Mouse (Mus musculus) lung, embryonic 14.5 days (tissue): ENCODE results near the gene Gprc5d. TPM values are rescaled to one million over a fixed set of nuclear protein-coding genes. Genes with fewer than 3 reads are reported as not detected.
A peak's percentile ranks its signal among the peaks of the same experiment; 100 is the strongest.

Source experiments
- ATAC-seq: fragments of 200-750 bp; cut with Nextera tagmentation; 2 replicates; pipeline ENCODE4 v1.8.0; 2017; ENCODE audit warnings: mild to moderate bottlenecking, moderate TSS enrichment, moderate library complexity; ENCODE audit not compliant: insufficient read depth
- DNase-seq: peaks from one replicate; pipeline ENCODE4 v3.0.0-alpha.2; 2015
- H3K27ac ChIP-seq: fragments of 300-500 bp; sonication (generic); 2 replicates; pipeline ENCODE4 v1.5.1; 2014; ENCODE audit warnings: low read depth, mild to moderate bottlenecking, moderate library complexity
- H3K27me3 ChIP-seq: fragments of 300-500 bp; sonication (generic); 2 replicates; pipeline ENCODE4 v1.6.1; 2014; ENCODE audit warnings: low read length, control low read depth; ENCODE audit not compliant: insufficient read depth
- H3K36me3 ChIP-seq: fragments of 300-500 bp; sonication (generic); 2 replicates; pipeline ENCODE4 v1.6.1; 2014; ENCODE audit warnings: control low read depth; ENCODE audit not compliant: insufficient read depth
- H3K4me1 ChIP-seq: fragments of 300-500 bp; sonication (generic); 2 replicates; pipeline ENCODE4 v1.6.1; 2014; ENCODE audit warnings: antibody characterized with exemption, control low read depth; ENCODE audit not compliant: insufficient read depth
- H3K4me2 ChIP-seq: fragments of 300-500 bp; sonication (generic); 2 replicates; pipeline ENCODE4 v1.6.1; 2014; ENCODE audit warnings: mild to moderate bottlenecking
- H3K4me3 ChIP-seq: fragments of 300-500 bp; sonication (generic); 2 replicates; pipeline ENCODE4 v1.5.1; 2014; ENCODE audit warnings: low read depth, low read length
- H3K9ac ChIP-seq: fragments of 300-500 bp; sonication (generic); 2 replicates; pipeline ENCODE4 v1.6.1; 2014
- H3K9me3 ChIP-seq: fragments of 300-500 bp; sonication (generic); 2 replicates; pipeline ENCODE4 v1.6.1; 2016; ENCODE audit warnings: low read depth, low read length, control low read depth
- CTCF ChIP-seq: IDR thresholded peaks from 2 replicates; pipeline ENCODE4 v1.5.1; 2016; ENCODE audit warnings: antibody characterized with exemption, low read depth
- WGBS: fragments of 180-500 bp; shearing (Covaris S2); extraction: QIAGEN DNeasy Blood & Tissue Kit; methylation state at CpG from one replicate; pipeline ENCODE4 v1.1.7; 2014; 5-methylcytosine and 5-hydroxymethylcytosine counted together
- polyA plus RNA-seq: library from polyadenylated mRNA; unstranded; fragments of >200 nt; fragmentation: Nextera tagmentation; extraction: Ambion mirVana; gene quantifications from 2 replicates; pipeline ENCODE4 v1.2.1, GENCODE M21; 2014

The Gprc5d gene
- polyA plus RNA-seq, 1 experiment from 2014 or later = not detected

- ATAC-seq = no peak
- H3K27me3 ChIP-seq = no peaks in the 10 kb centered on the region
- no peak overlapping the region for H3K9ac ChIP-seq
- H3K4me2 ChIP-seq = no peak overlapping the region
- WGBS = 40% methylated on average over 1 of the region's 1 CpGs
- H3K4me1 ChIP-seq = no peaks in the 10 kb centered on the region
- H3K27ac ChIP-seq = no peak overlapping the region
- TF ChIP-seq CTCF = peak; percentile 82
- peak; percentile 57 for DNase-seq
- H3K9me3 ChIP-seq = no peaks in the 10 kb centered on the region
- H3K4me3 ChIP-seq = no peak overlapping the region
- H3K36me3 ChIP-seq = no peaks in the 10 kb centered on the region
Observed at GRCm38 (mm10) chr6:135148506-135148905, 30.4 kb upstream of the Gprc5d start.

DNA sequence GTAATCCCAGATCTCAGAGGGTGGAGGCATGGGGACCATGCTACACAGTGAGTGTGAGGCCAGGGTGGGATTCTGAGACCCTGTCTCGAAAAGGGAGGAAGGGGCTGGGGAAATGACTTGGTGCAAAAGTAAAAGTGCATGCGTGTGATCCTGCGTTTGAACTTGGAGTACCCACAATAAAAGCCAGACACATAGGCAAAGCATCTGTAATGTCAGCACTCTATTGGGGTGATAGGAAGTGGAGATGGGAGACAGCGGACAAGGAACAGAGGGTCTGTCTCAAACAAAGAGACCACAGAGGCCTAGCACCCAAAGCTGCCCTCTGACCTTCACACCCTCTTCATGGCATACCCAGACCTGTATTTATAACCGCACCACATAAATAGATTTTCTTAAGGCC, 27.9 kb upstream of the Gprc5d start:
- H3K4me1 ChIP-seq = no peaks in the 10 kb centered on the region
- no peak overlapping the region for H3K27ac ChIP-seq
- no peak overlapping the region for H3K4me2 ChIP-seq
- no peaks in the 10 kb centered on the region for H3K27me3 ChIP-seq
- DNase-seq (no peak), ATAC-seq (no peak)
- no peaks in the 10 kb centered on the region for H3K9me3 ChIP-seq
- no peaks in the 10 kb centered on the region for H3K36me3 ChIP-seq
- WGBS = 78% methylated on average over 5 of the region's 5 CpGs
- no peak for TF ChIP-seq CTCF
- H3K4me3 ChIP-seq = no peak overlapping the region
- H3K9ac ChIP-seq = no peak overlapping the region

DNA sequence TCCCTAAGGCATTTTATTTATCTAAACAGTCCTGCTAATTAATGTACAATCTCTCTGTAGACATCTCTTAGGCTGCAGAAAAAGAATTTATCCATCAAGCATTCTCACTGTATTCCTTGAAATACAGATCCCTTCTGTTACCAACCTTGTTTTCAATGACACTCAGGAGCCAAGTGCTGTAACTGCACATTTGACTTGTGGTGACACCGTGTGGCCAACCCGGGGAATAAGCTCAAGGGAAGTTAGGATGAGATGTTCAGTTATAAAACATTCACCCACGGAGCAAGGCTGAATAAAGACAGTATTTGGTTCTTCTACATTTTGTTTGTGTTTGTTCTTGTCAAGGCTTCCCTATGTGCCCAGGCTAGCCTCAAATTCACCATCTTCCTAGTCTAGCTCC, 26.4 kb upstream of the Gprc5d start:
- DNase-seq = peak; percentile 81
- TF ChIP-seq CTCF = peak; percentile 94
- no peak for ATAC-seq

GRCm38 (mm10) chr6:135143151-135143550, 25.1 kb upstream of the Gprc5d start:
- Histone ChIP-seq H3K4me2 (no peak overlapping the region), H3K9ac (no peak overlapping the region), H3K36me3 (no peaks in the 10 kb centered on the region), H3K9me3 (no peaks in the 10 kb centered on the region), H3K4me1 (no peaks in the 10 kb centered on the region), H3K27ac (no peak overlapping the region), H3K27me3 (no peaks in the 10 kb centered on the region), H3K4me3 (no peak overlapping the region)
- no peak for TF ChIP-seq CTCF
- WGBS = 89% methylated on average over 5 of the region's 5 CpGs
- DNase-seq (no peak), ATAC-seq (no peak)

More for the DNA sequence above, 26.4 kb upstream of the Gprc5d start:
- H3K27me3 ChIP-seq = no peaks in the 10 kb centered on the region
- H3K27ac ChIP-seq = no peak overlapping the region
- 7% methylated on average over 3 of the region's 3 CpGs for WGBS
- H3K9me3 ChIP-seq = no peaks in the 10 kb centered on the region
- H3K9ac ChIP-seq = no peak overlapping the region
- no peaks in the 10 kb centered on the region for H3K36me3 ChIP-seq
- H3K4me1 ChIP-seq = no peaks in the 10 kb centered on the region
- no peak overlapping the region for H3K4me3 ChIP-seq
- no peak overlapping the region for H3K4me2 ChIP-seq

DNA sequence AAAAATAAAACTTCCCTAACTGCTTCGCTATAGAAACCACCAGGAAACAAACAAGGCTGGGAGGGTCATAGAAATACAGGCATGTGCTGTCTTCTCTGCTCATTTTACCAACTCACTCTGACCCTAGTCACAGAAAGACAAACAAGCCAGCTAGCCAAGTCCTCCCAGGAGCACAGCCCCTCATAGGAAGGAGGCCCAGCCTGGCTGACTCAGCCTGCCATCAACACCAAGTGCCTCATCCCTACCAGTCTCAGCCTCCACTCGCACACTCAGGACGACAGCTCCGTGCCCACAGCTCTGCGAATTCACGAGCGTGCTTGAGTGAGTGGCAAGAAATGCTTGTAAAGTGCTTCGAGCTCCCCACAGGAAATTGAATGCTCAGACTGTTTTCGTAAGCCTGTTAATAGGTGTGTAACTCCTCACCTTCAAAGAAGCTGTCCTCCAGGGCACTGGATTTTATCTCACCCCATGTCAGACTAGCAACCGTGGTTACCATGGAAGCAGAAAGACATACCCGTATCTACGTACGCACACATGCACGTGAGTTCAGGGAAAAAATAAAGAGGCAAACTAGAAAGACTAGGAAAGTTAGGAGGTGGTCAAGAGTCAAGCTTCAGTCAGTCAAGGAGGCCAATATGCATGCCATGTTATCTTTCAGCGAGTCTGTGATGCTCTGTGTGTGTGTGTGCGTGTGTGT, 23.5 kb upstream of the Gprc5d start:
- Histone ChIP-seq H3K4me3 (no peak overlapping the region), H3K27ac (no peak overlapping the region), H3K36me3 (no peaks in the 10 kb centered on the region), H3K9me3 (no peaks in the 10 kb centered on the region), H3K4me2 (no peak overlapping the region), H3K4me1 (peaks cover 12% of the 10 kb centered on the region), H3K27me3 (no peaks in the 10 kb centered on the region), H3K9ac (no peak overlapping the region)
- ATAC-seq (no peak), DNase-seq (no peak)
- no peak for TF ChIP-seq CTCF
- 44% methylated on average over 16 of the region's 16 CpGs for WGBS

DNA sequence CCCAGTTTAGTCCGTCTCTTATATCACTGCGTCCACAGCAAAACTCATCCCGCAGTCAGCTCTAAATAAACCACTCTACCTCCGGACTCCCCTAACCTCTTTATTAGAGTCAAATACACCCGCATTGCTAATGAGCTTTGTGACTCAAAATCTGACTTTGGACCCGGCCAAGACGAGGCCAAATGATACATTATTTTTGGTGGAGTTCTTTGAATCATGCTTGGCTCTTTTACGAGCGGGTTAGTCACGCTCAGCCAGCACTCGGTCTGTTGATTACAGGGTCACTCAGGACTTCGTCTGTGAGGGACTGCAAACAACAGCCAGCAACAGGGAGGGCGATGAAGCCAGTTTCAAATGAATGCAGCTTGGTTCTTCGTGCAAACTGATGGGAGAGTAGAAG, 20.7 kb upstream of the Gprc5d start:
- Histone ChIP-seq H3K36me3 (no peaks in the 10 kb centered on the region), H3K9me3 (no peaks in the 10 kb centered on the region), H3K4me2 (no peak overlapping the region), H3K4me1 (peaks cover 16% of the 10 kb centered on the region), H3K9ac (no peak overlapping the region), H3K27ac (no peak overlapping the region), H3K4me3 (no peak overlapping the region), H3K27me3 (no peaks in the 10 kb centered on the region)
- no peak for ATAC-seq
- no peak for TF ChIP-seq CTCF
- DNase-seq = no peak
- 63% methylated on average over 14 of the region's 14 CpGs for WGBS

DNA sequence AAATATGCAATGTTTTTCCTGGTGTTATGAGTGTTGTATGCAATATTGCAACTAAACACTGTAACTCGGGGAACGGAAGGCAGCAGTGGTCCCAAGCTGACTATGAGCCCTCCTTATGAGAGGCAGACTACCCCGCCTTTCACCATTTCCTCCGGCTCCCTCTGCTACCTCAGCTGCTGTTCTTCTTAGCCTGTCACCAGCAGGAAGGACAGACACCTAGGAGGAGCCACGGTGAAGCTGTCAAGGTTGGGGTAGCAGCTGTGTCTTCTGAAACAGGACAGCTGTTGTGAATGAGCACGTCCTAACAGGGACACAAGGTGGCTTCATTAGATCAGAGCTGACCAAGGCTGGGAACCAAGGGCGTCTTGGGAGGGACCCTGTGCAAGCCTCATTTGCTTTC, 20.1 kb upstream of the Gprc5d start:
- TF ChIP-seq CTCF = no peak
- Histone ChIP-seq H3K9me3 (no peaks in the 10 kb centered on the region), H3K27ac (no peak overlapping the region), H3K36me3 (no peaks in the 10 kb centered on the region), H3K27me3 (no peaks in the 10 kb centered on the region), H3K9ac (no peak overlapping the region), H3K4me3 (no peak overlapping the region), H3K4me2 (no peak overlapping the region), H3K4me1 (peaks cover 16% of the 10 kb centered on the region)
- 32% methylated on average over 7 of the region's 7 CpGs for WGBS
- peak; percentile 45; the same call in 1 of the 2 replicates for ATAC-seq
- DNase-seq = peak; percentile 54
